Comparison of ENCODE assay signal across 25 mouse cellular contexts in genomic region chr10:76300133-76300532, GRCm38 (mm10). TPM values are rescaled to one million over a fixed set of nuclear protein-coding genes. Genes with fewer than 3 reads are reported as not detected.
"Had no signal": no experiment of that assay in that cellular context is flagged by ENCODE, and none has a peak within 500 bp of the region (broad histone marks: within the 10 kb centered on the region; RNA-seq: fewer than 3 reads in every experiment).

No protein-coding gene starts in this region.

- H3K27ac ChIP-seq: hindbrain, postnatal 0 days; kidney, postnatal 0 days; layer of hippocampus, adult 2 months; limb, embryonic 12.5 days; limb, embryonic 15.5 days; liver, embryonic 13.5 days; midbrain, embryonic 10.5 days; midbrain, embryonic 13.5 days; neural tube, embryonic 12.5 days; neural tube, embryonic 15.5 days; stomach, postnatal 0 days had no signal

- DNase-seq: kidney, adult 2 months; kidney, postnatal 25 days; layer of hippocampus, adult 9-11 months; left cerebral cortex, postnatal 4 days; liver, embryonic 13.5 days; right cerebral cortex, adult 18-20 months; right cerebral cortex, postnatal 14 days; right cerebral cortex, postnatal 4 days; thymus, adult 2 months; thymus, postnatal 14 days; thymus, postnatal 4 days had no signal

- H3K9ac ChIP-seq: limb, embryonic 12.5 days; limb, embryonic 15.5 days; liver, embryonic 13.5 days; midbrain, embryonic 13.5 days; neural tube, embryonic 12.5 days; neural tube, embryonic 15.5 days had no signal

- H3K27me3 ChIP-seq: limb, embryonic 12.5 days; limb, embryonic 15.5 days; liver, embryonic 13.5 days; megakaryocyte, embryonic 14.5 days; midbrain, embryonic 13.5 days; neural tube, embryonic 12.5 days; neural tube, embryonic 15.5 days had no signal

- H3K9me3 ChIP-seq: limb, embryonic 12.5 days; limb, embryonic 15.5 days; liver, embryonic 13.5 days; megakaryocyte, embryonic 14.5 days; midbrain, embryonic 10.5 days; midbrain, embryonic 13.5 days; neural tube, embryonic 12.5 days; neural tube, embryonic 15.5 days had no signal

- H3K4me3 ChIP-seq: layer of hippocampus, adult 2 months; limb, embryonic 12.5 days; limb, embryonic 15.5 days; liver, embryonic 13.5 days; megakaryocyte, embryonic 14.5 days; midbrain, embryonic 10.5 days; midbrain, embryonic 13.5 days; neural tube, embryonic 12.5 days; neural tube, embryonic 15.5 days had no signal

- H3K4me2 ChIP-seq: limb, embryonic 12.5 days; limb, embryonic 15.5 days; liver, embryonic 13.5 days; midbrain, embryonic 13.5 days; neural tube, embryonic 12.5 days; neural tube, embryonic 15.5 days had no signal

- H3K4me1 ChIP-seq: limb, embryonic 12.5 days; limb, embryonic 15.5 days; liver, embryonic 13.5 days; midbrain, embryonic 10.5 days; midbrain, embryonic 13.5 days; neural tube, embryonic 12.5 days; neural tube, embryonic 15.5 days had no signal

- ATAC-seq: hindbrain, postnatal 0 days; inflammation-experienced regulatory T-cells, adult 6 months; intestine, postnatal 0 days; midbrain, embryonic 13.5 days; midbrain, embryonic 16.5 days had no signal

RNA-seq across cellular contexts. Expression of gene S100b, which starts 46.5 kb away (rescaled TPM):
- polyA plus RNA-seq: inflammation-experienced regulatory T-cells, adult 6 months; liver, embryonic 13.5 days; midbrain, embryonic 10.5 days had no signal
